Mouse (Mus musculus) macrophage (primary cell): ENCODE results near the gene Pcca. TPM values are rescaled to one million over a fixed set of nuclear protein-coding genes. Genes with fewer than 3 reads are reported as not detected.
"Not testable (repeated sequence)": the region's sequence is repeated elsewhere in the genome, so short reads cannot be mapped to it uniquely, and the experiment has no call there.

Source experiments
- H3K27ac ChIP-seq: fragments of 350-480 bp; formaldehyde crosslinking; 2 replicates; pipeline ENCODE4 v1.9.0; 2021
- H3K36me3 ChIP-seq: fragments of 350-480 bp; formaldehyde crosslinking; 2 replicates; pipeline ENCODE4 v1.9.0; 2021; ENCODE audit errors: inconsistent target
- H3K4me3 ChIP-seq: fragments of 350-480 bp; formaldehyde crosslinking; 2 replicates; pipeline ENCODE4 v1.9.0; 2021; ENCODE audit errors: inconsistent target
- H3K79me2 ChIP-seq: fragments of 350-480 bp; formaldehyde crosslinking; 2 replicates; pipeline ENCODE4 v1.9.0; 2021; ENCODE audit errors: inconsistent target
- WGBS: methylation state at CpG from one replicate; pipeline ENCODE4 v1.1.7; 2026; ENCODE audit warnings: inconsistent platforms; ENCODE audit not compliant: missing documents; 5-methylcytosine and 5-hydroxymethylcytosine counted together
- polyA plus RNA-seq: library from polyadenylated mRNA; stranded (reverse); fragments of 250-400 nt; gene quantifications from 3 replicates; pipeline ENCODE4 v1.2.4, GENCODE M21; 2018; ENCODE audit warnings: inconsistent platforms

The Pcca gene
- polyA plus RNA-seq, 1 experiment from 2014 or later: 29.6 TPM

DNA sequence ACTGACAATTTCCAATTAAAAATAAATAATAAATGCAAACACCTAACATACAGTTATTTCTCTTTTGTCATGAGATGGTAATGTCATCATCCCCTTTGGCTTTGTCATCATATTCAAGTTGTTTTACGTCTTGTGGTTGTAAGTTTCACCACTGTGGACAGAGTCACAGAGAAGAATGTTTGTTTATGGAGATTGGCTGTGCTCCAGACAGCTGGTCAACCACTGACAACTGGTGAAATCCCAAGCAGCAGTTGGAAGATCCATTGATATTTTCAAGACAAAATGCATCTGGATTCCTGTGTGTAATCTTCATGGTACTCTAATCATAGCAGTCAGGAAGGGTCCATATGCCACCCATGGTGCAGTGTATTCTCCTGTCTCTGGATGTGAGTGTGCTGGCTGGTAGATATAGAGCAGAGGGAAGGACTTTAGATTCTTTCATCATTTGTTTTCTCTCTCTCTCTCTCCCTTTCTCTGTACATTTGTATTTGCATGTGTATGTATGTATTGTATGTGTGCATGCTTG is 20.6 kb upstream of the Pcca start:
- H3K79me2 ChIP-seq: no peaks in the 10 kb centered on the region
- 54% methylated on average over 1 of the region's 1 CpGs for WGBS

GRCm38 (mm10) chr14:122528475-122528874 is 5.6 kb upstream of the Pcca start:
- Histone ChIP-seq H3K4me3 (no peak overlapping the region), H3K27ac (no peak overlapping the region), H3K36me3 (no peaks in the 10 kb centered on the region), H3K79me2 (no peaks in the 10 kb centered on the region)
- 86% methylated on average over 4 of the region's 4 CpGs for WGBS

More for the DNA sequence above, 20.6 kb upstream of the Pcca start:
- H3K36me3 ChIP-seq: no peaks in the 10 kb centered on the region
- no peak overlapping the region for H3K4me3 ChIP-seq
- no peak overlapping the region for H3K27ac ChIP-seq

DNA sequence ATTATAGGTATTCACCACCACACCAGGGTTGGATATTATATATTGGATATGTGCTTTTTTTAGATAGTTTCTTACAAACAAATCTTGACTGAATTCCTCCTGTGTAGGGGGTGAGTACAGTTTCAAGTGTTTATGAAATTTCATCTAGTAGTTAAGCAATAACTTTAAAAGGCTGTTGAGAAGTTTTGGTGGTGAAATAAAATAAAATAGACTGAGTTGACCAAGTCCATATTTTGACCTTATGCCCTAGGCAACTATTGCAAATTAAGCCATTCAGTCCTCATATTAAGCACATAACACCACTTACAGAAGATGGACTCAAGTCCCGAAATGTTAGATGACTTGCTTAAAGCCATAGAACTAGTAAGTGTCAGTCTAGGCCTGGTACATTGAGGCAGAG is 1.9 kb downstream of the Pcca start:
- Histone ChIP-seq H3K27ac (no peak overlapping the region), H3K4me3 (no peak overlapping the region), H3K79me2 (peaks cover 13% of the 10 kb centered on the region; the same call in 1 of the 2 replicates), H3K36me3 (no peaks in the 10 kb centered on the region)
- 92% methylated on average over 1 of the region's 1 CpGs for WGBS

DNA sequence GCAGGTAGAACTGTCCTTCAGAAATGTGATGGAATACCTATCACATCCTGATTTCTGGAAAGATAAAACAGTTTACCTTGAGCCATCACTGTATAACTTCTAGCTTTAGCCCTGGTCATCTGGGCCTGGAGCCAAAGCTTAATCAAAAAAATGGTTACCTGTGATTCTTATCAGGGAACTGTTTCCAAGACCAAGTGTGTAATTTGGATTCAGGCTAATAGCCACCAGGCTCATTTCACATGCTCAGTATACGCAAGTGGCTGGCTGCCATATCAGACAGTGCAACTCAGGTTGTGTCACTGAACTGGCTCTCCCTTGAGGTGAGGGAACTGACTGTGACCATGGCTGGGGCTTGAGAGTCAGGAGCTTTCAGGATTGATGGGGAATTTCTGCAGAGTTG is 14.3 kb downstream of the Pcca start:
- Histone ChIP-seq H3K79me2 (no peaks in the 10 kb centered on the region; the same call in 1 of the 2 replicates), H3K36me3 (no peaks in the 10 kb centered on the region), H3K27ac (no peak overlapping the region), H3K4me3 (no peak overlapping the region)
- 88% methylated on average over 1 of the region's 1 CpGs for WGBS

DNA sequence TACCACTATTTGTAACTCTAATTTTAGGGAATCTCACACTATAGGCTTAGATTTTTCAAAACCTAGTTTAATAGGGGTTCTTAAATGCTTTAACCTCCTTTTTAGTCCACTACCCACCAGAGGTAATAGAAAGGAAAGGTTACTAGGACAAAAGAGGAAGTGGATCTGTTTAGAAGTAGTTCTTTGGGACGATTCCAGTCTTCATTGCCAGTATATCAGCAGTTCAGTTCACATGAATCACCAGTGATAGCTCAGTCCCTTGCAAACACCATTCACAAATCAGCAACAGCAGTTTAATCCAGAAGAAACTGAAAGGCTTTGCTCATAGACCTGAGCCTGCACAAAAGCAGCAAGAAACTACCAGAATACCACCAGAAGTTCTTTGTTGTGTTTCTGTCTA is 14.8 kb downstream of the Pcca start:
- 29% methylated on average over 1 of the region's 1 CpGs for WGBS
- H3K79me2 ChIP-seq: no peaks in the 10 kb centered on the region; the same call in 1 of the 2 replicates
- no peak overlapping the region for H3K27ac ChIP-seq
- H3K36me3 ChIP-seq: no peaks in the 10 kb centered on the region
- H3K4me3 ChIP-seq: no peak overlapping the region

DNA sequence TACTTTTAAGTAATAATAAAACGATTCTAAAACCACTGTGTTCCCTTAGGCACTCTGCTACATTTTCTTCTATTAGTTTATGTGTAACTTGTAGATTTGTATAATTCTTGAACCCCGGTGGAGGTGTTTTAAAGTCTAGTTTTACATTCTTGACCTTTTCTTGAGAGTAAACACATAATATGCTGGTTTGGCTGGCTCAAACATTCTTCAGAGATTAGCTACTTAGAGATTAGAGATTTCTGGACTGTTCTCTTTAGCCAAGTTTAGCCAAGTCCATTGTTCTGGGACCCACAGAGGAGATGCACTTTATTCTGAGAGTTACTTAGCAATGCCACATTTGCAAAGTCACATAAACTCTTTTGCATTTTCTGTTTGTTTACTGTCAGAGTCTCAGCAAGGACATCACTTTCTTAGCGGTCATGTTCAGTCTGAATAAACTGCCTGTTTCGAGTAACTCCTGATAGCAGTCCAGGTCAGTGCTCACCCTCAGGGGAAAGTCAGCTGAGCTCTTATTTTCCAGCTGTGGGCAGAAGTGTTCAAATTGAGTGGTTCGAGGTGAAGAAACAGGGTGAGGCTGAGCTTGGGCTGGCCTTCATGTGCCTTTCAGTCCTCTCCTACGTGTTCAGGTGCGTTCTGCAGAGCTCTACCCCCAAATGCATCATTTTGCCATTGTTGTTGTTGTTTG is 18.8 kb downstream of the Pcca start:
- H3K4me3 ChIP-seq: no peak overlapping the region
- H3K36me3 ChIP-seq: no peaks in the 10 kb centered on the region
- no peak overlapping the region for H3K27ac ChIP-seq
- WGBS: 95% methylated on average over 7 of the region's 7 CpGs
- no peaks in the 10 kb centered on the region; the same call in 1 of the 2 replicates for H3K79me2 ChIP-seq

DNA sequence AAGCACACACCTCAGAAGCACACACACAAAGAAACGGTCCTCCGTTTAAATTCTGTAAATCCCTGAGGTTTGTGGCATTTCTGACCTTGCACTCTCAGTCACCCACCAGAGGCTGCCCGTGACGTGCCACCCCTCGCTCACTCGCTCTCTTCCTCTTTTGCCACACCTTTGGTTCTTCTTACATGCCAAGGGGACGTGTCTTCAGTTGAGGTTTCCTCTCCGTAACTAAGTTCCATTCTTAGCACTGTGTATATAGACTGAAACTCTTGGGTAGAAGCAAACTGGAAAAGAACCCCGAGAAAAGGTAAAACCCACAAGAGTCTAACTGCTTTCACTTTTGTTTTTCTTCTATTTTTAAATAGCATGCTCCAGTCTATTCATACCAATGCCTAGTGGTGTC is 23.2 kb downstream of the Pcca start:
- 6% methylated on average over 9 of the region's 9 CpGs for WGBS
- Histone ChIP-seq H3K27ac (no peak overlapping the region), H3K79me2 (no peaks in the 10 kb centered on the region), H3K36me3 (no peaks in the 10 kb centered on the region), H3K4me3 (peak overlapping the region; percentile 21)

GRCm38 (mm10) chr14:122560893-122561452 is 26.8 kb downstream of the Pcca start:
- not testable (repeated sequence) for H3K36me3 ChIP-seq, H3K27ac ChIP-seq, H3K4me3 ChIP-seq, H3K79me2 ChIP-seq
- 96% methylated on average over 1 of the region's 1 CpGs for WGBS

DNA sequence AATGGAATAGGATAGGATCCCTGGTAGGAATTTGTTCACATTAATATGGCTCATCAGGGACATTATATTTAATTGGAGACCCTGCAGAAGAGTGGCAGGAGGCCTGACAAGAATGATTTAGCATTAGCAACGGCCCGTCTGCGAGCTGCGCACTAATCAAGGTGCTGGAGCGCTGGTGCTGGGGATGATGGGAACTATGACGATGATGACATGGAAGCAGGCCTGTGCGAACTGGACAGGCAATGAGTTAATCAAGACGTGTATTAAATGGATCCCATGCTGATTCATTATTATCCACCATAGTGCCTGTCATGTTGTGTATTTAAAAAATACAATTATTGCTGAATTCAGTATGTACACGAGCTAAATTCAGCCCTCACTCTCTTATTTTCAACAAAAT is 36.7 kb downstream of the Pcca start:
- WGBS: 97% methylated on average over 9 of the region's 9 CpGs
- no peaks in the 10 kb centered on the region for H3K79me2 ChIP-seq
- no peak overlapping the region for H3K27ac ChIP-seq
- no peaks in the 10 kb centered on the region for H3K36me3 ChIP-seq
- H3K4me3 ChIP-seq: no peak overlapping the region

- no peak overlapping the region for H3K4me3 ChIP-seq
- WGBS: 92% methylated on average over 7 of the region's 7 CpGs
- H3K27ac ChIP-seq: no peak overlapping the region
- no peaks in the 10 kb centered on the region for H3K79me2 ChIP-seq
- no peaks in the 10 kb centered on the region for H3K36me3 ChIP-seq
Measured at GRCm38 (mm10) chr14:122574064-122574751, 40.1 kb downstream of the Pcca start.

GRCm38 (mm10) chr14:122577816-122578215 is 43.7 kb downstream of the Pcca start:
- 94% methylated on average over 4 of the region's 4 CpGs for WGBS
- Histone ChIP-seq H3K4me3 (no peak overlapping the region), H3K27ac (no peak overlapping the region), H3K36me3 (no peaks in the 10 kb centered on the region), H3K79me2 (no peaks in the 10 kb centered on the region)

DNA sequence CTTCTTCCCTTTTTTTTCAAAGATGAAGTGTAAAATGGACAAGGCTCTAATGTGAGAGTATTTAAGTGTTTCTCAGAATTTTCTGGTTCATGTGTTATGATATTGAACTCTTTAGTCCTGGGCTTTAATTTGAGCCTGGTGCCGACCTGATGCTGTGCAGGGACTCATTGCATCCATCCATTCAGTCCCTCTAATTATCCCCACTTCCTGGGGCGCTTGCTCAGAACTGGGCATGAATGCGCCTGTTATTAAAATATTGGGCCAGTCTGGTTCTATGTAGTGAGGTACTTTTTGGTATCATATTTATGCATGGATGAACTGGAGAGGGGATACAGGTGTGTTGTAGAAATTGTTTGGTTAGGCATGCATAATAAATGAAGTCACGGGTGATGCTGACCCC is 47.9 kb downstream of the Pcca start:
- Histone ChIP-seq H3K36me3 (no peaks in the 10 kb centered on the region), H3K79me2 (no peaks in the 10 kb centered on the region), H3K27ac (no peak overlapping the region), H3K4me3 (no peak overlapping the region)
- 95% methylated on average over 4 of the region's 4 CpGs for WGBS

- Histone ChIP-seq H3K27ac (no peak overlapping the region), H3K4me3 (no peak overlapping the region), H3K36me3 (no peaks in the 10 kb centered on the region), H3K79me2 (no peaks in the 10 kb centered on the region)
- WGBS: 93% methylated on average over 7 of the region's 7 CpGs
Measured at GRCm38 (mm10) chr14:122582491-122583077, 48.5 kb downstream of the Pcca start.

DNA sequence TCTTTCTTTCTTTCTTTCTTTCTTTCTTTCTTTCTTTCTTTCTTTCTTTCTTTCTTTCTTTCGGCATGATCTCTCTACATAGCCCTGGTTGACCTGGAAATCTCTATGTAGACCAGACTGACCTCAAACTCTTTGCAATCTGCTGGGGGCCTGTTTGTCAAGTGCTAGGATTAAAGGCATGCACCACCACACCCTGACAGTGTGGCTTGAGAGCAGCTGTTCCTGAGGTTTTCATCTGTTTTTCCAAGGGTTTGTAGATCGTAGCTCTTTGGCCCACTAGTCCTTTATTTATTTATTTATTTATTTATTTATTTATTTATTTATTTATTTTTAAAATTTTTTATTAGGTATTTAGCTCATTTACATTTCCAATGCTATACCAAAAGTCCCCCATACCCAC is 50.0 kb downstream of the Pcca start:
- H3K4me3 ChIP-seq, H3K27ac ChIP-seq, H3K79me2 ChIP-seq, H3K36me3 ChIP-seq: not testable (repeated sequence)
- 95% methylated on average over 2 of the region's 2 CpGs for WGBS

GRCm38 (mm10) chr14:122586942-122587341 is 52.8 kb downstream of the Pcca start:
- Histone ChIP-seq H3K79me2 (no peaks in the 10 kb centered on the region), H3K36me3 (no peaks in the 10 kb centered on the region), H3K4me3 (no peak overlapping the region), H3K27ac (no peak overlapping the region)
- 91% methylated on average over 4 of the region's 4 CpGs for WGBS
